Mouse (Mus musculus): Measurements from ENCODE around the gene Olfr1189. TPM values are rescaled to one million over a fixed set of nuclear protein-coding genes. Genes with fewer than 3 reads are reported as not detected.
"Not testable (repeated sequence)": the region's sequence is repeated elsewhere in the genome, so short reads cannot be mapped to it uniquely, and the experiment has no call there.

Olfr1189 gene
- total RNA-seq (2021): not detected in 2 replicates
- long read RNA-seq, experiment 1: 0 reads
- long read RNA-seq, experiment 2: 0 reads

DNA sequence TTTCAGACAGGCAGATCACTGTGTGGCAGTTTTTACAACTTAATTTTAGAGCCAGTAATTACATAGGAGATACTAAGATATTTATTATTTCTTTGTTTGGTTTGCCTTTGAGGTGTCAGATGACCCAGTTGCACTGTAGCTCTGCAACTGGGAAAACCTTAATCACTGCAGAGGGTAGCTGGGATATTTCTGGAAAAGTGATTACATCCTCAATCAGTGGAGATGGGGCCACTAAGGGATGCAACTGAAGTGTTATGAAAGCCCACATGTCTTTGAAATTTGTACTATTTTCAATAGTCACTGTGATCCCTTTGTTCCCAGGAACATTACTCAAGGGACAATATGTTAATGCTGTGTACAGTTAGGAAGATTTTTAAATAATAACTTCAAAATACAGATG, at the start of gene Olfr1189:
Gene Olfr1189 (plus strand): TSS at position 301 of the 400 bp plus-strand sequence.
- DNase-seq: no peak

DNA sequence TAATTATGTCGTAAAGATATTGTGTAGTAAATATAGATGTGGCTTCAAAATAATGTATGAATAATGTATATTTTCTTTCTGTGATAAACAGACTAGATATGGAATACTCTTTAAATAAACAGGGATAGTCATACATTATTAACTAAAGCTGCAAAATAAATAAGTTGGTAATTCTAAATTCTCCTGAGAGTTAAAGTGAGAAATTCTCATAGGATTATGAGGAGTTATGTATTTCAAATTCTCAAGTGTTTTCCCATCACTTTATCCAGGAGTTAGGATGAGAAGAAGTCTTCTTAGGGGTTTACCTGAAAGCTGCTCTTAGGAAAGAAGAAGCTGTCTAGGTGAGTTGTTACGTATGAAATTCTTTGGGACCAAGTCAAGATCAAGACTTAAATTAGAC, 29.6 kb upstream of the Olfr1189 start, which contains the start of gene Olfr1188:
Gene Olfr1188 (plus strand): TSS at position 301 of the 400 bp plus-strand sequence.
- no peak for DNase-seq

DNA sequence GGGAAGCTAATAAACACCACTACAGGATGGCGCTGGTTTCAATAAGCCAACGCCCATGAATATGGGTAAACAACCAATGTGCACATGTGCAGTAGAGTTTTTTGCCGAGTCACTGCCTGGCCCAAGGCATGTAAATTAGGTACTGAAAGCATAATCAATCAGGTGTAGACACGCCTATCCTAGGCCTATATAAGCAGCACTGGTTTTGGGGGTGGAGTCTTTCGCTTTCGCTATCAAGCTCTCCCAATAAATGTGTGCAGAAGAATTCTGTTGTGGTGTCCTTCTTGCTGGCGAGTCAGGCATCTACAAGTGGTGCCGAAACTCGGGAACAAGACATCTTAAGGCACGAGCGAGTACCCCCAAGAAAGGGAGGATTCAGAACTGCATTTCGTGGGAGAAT, 13.6 kb upstream of the Olfr1189 start:
- DNase-seq: not testable (repeated sequence)

GRCm38 (mm10) chr2:88640242-88640641, 54.0 kb downstream of the Olfr1189 start, which contains the start of gene Olfr1191-ps1:
Gene Olfr1191-ps1 (plus strand): TSS chr2:88640542.
- not testable (repeated sequence) for DNase-seq

Other genes starting within 250 kb of the Olfr1189 start
- gene Olfr1176, start 249.7 kb upstream of the Olfr1189 start, total RNA-seq (2021): not detected in 2 replicates
- gene Olfr1177-ps, start 240.0 kb upstream of the Olfr1189 start, total RNA-seq (2021): not detected in 2 replicates
- gene Olfr1178, start 199.4 kb upstream of the Olfr1189 start, total RNA-seq (2021): not detected in 2 replicates
- not detected in 2 replicates for gene Olfr1179, start 180.0 kb upstream of the Olfr1189 start, total RNA-seq (2021)
- gene Olfr1180, start 167.3 kb upstream of the Olfr1189 start, total RNA-seq (2021): not detected in 2 replicates
- gene Olfr1181, start 160.3 kb upstream of the Olfr1189 start, total RNA-seq (2021): not detected in 2 replicates
- gene Gm13757, start 137.3 kb upstream of the Olfr1189 start, total RNA-seq (2021): not detected in 2 replicates
- gene Olfr1183, start 131.6 kb upstream of the Olfr1189 start, total RNA-seq (2021): not detected in 2 replicates
- not detected in 2 replicates for gene Olfr1184, start 102.9 kb upstream of the Olfr1189 start, total RNA-seq (2021)
- not detected in 2 replicates for gene Olfr1185-ps1, start 93.1 kb upstream of the Olfr1189 start, total RNA-seq (2021)
- gene Olfr1186, start 67.9 kb upstream of the Olfr1189 start, total RNA-seq (2021): not detected in 2 replicates
- gene Olfr1188, start 29.5 kb upstream of the Olfr1189 start, total RNA-seq (2021): not detected in 2 replicates
- gene Olfr1191-ps1, start 54.1 kb downstream of the Olfr1189 start, total RNA-seq (2021): not detected in 2 replicates
- not detected in 2 replicates for gene Olfr1192-ps1, start 62.1 kb downstream of the Olfr1189 start, total RNA-seq (2021)
- gene Olfr1193, start 89.2 kb downstream of the Olfr1189 start, total RNA-seq (2021): not detected in 2 replicates
- not detected in 2 replicates for gene Olfr1195, start 102.7 kb downstream of the Olfr1189 start, total RNA-seq (2021)
- gene Olfr1196, start 118.1 kb downstream of the Olfr1189 start, total RNA-seq (2021): not detected in 2 replicates
- gene Olfr1197, start 145.9 kb downstream of the Olfr1189 start, total RNA-seq (2021): not detected in 2 replicates
- not detected in 2 replicates for gene Olfr1198, start 164.9 kb downstream of the Olfr1189 start, total RNA-seq (2021)
- gene Olfr1199, start 174.0 kb downstream of the Olfr1189 start, total RNA-seq (2021): not detected in 2 replicates
- not detected in 2 replicates for gene Olfr1200, start 184.0 kb downstream of the Olfr1189 start, total RNA-seq (2021)
- gene Olfr1201, start 206.6 kb downstream of the Olfr1189 start, total RNA-seq (2021): not detected in 2 replicates
- gene Olfr1202, start 228.0 kb downstream of the Olfr1189 start, total RNA-seq (2021): 0.11 TPM in 1 of 2 replicates, not detected in the other
- not detected in 2 replicates for gene Olfr1205, start 243.3 kb downstream of the Olfr1189 start, total RNA-seq (2021)